Mouse (Mus musculus) small intestine, adult 10 weeks (tissue): ENCODE measurements around the gene Samt1. TPM values are rescaled to one million over a fixed set of nuclear protein-coding genes. Genes with fewer than 3 reads are reported as not detected.

ENCODE experiments used
- polyA plus RNA-seq: library from polyadenylated mRNA; stranded (reverse); fragments of 350-450 nt; fragmentation: Illumina TruSeq; extraction: RNeasy Lipid Tissue Mini Kit (QIAGEN cat#74804); gene quantifications from one replicate; pipeline ENCODE4 v1.2.3, GENCODE M21; 2014; ENCODE audit warnings: low replicate concordance

Samt1 gene
- not detected for polyA plus RNA-seq

DNA sequence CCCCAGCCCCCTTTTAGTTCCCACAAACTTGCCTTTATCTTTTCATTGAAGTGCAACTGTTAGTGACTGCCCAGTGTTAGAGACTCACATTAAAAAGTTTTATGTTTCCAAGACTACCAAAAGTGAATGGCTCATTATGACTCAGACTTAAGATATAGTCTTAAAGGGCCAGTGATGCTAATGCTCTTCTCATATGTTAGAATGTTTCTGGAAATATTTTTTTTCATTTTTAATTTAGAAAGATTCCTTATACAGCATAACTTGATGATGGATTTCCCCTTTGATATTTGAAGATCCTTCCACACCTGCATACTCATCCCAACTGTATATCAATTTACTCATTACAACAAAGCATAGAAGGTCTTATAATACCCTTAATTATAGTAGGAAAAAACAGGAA, at the start of gene Samt1:
Gene Samt1 (minus strand): TSS at position 101 of the 400 bp plus-strand sequence.

DNA sequence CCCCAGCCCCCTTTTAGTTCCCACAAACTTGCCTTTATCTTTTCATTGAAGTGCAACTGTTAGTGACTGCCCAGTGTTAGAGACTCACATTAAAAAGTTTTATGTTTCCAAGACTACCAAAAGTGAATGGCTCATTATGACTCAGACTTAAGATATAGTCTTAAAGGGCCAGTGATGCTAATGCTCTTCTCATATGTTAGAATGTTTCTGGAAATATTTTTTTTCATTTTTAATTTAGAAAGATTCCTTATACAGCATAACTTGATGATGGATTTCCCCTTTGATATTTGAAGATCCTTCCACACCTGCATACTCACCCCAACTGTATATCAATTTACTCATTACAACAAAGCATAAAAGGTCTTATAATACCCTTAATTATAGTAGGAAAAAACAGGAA, 42.5 kb upstream of the Samt1 start, which contains the start of gene Gm10057:
Gene Gm10057 (minus strand): TSS at position 101 of the 400 bp plus-strand sequence.

DNA sequence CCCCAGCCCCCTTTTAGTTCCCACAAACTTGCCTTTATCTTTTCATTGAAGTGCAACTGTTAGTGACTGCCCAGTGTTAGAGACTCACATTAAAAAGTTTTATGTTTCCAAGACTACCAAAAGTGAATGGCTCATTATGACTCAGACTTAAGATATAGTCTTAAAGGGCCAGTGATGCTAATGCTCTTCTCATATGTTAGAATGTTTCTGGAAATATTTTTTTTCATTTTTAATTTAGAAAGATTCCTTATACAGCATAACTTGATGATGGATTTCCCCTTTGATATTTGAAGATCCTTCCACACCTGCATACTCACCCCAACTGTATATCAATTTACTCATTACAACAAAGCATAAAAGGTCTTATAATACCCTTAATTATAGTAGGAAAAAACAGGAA, 21.3 kb upstream of the Samt1 start, which contains the start of gene 4921511M17Rik:
Gene 4921511M17Rik (minus strand): TSS at position 101 of the 400 bp plus-strand sequence.

Other genes with a start within 250 kb of the Samt1 start
- 1.3 TPM for gene Spin2c, start 180.4 kb downstream of the Samt1 start, polyA plus RNA-seq
- gene 4921511M17Rik, start 21.2 kb upstream of the Samt1 start, polyA plus RNA-seq, result not detected
- not detected for gene Gm10057, start 42.4 kb upstream of the Samt1 start, polyA plus RNA-seq
- gene Gm15140, start 108.0 kb upstream of the Samt1 start, polyA plus RNA-seq, result not detected